Mouse (Mus musculus) small intestine, adult 2 months (tissue): ENCODE measurements at regions not wholly inside any gene's neighbourhood (a gene's known extent, or its start where the extent isn't known, plus 50 kb on each side); places are given as distances from the start of the nearest gene placed in this dataset.

Experiments
- CTCF ChIP-seq: fragments of 200-500 bp; IDR thresholded peaks from 2 replicates; pipeline ENCODE4 v1.5.1; 2012; ENCODE audit warnings: low read depth, mild to moderate bottlenecking, control low read depth, inconsistent platforms, low read length, moderate library complexity, mixed read lengths; ENCODE audit not compliant: insufficient replicate concordance, insufficient read length; ENCODE audit errors: extremely low read depth
- POLR2A ChIP-seq: fragments of 200-500 bp; IDR thresholded peaks from 2 replicates; pipeline ENCODE4 v1.6.1; 2012; ENCODE audit warnings: low read depth, mild to moderate bottlenecking, control low read depth, inconsistent platforms, low read length, moderate library complexity

- TF ChIP-seq POLR2A (no peak), CTCF (no peak)
Observed at GRCm38 (mm10) chr17:31753859-31754229, 76.2 kb downstream of the Cryaa start.
